Mouse (Mus musculus): ENCODE measurements around the gene Arhgef15. TPM values are rescaled to one million over a fixed set of nuclear protein-coding genes. Genes with fewer than 3 reads are reported as not detected.

The Arhgef15 gene
- polyA plus RNA-seq, 1 experiment from 2014 or later, result 12.8 TPM

GRCm38 (mm10) chr11:68911531-68912177 lies 45.6 kb downstream of the Arhgef15 start:
- Histone ChIP-seq H3K36me3 (ENCODE audit: control insufficient read depth, insufficient read depth) (no peaks in the 10 kb centered on the region; the same call in 1 of the 2 replicates), H3K4me3 (replicated peaks; ENCODE audit: low read length) (no peak overlapping the region), H3K27me3 (replicated peaks; ENCODE audit: control insufficient read depth, insufficient read depth, low read length) (no peaks in the 10 kb centered on the region; the same call in 1 of the 2 replicates), H3K4me2 (ENCODE audit: low read length) (no peak overlapping the region), H3K9ac (replicated peaks; ENCODE audit: low read depth, low read length) (no peak overlapping the region), H3K4me1 (replicated peaks; ENCODE audit: control insufficient read depth, insufficient read depth, low read length) (no peaks in the 10 kb centered on the region), H3K9me3 (ENCODE audit: control insufficient read depth, low read length) (no peaks in the 10 kb centered on the region), H3K27ac (ENCODE audit: low read length) (no peak overlapping the region)
- no peak for ATAC-seq
- 58% methylated on average over 14 of the region's 14 CpGs for WGBS

GRCm38 (mm10) chr11:68908846-68909503 lies 48.3 kb downstream of the Arhgef15 start:
- Histone ChIP-seq H3K36me3 (ENCODE audit: control insufficient read depth, insufficient read depth) (peaks cover 16% of the 10 kb centered on the region), H3K4me2 (ENCODE audit: low read length) (no peak overlapping the region), H3K9me3 (ENCODE audit: control insufficient read depth, low read length) (no peaks in the 10 kb centered on the region), H3K27ac (ENCODE audit: low read length) (no peak overlapping the region), H3K9ac (replicated peaks; ENCODE audit: low read depth, low read length) (no peak overlapping the region), H3K4me1 (replicated peaks; ENCODE audit: control insufficient read depth, insufficient read depth, low read length) (no peaks in the 10 kb centered on the region), H3K4me3 (replicated peaks; ENCODE audit: low read length) (no peak overlapping the region), H3K27me3 (replicated peaks; ENCODE audit: control insufficient read depth, insufficient read depth, low read length) (no peaks in the 10 kb centered on the region)
- WGBS, result 43% methylated on average over 7 of the region's 7 CpGs
- ATAC-seq, result no peak

GRCm38 (mm10) chr11:68907251-68907650 lies 50.0 kb downstream of the Arhgef15 start:
- WGBS, result 81% methylated on average over 3 of the region's 3 CpGs
- Histone ChIP-seq H3K4me3 (replicated peaks; ENCODE audit: low read length) (no peak overlapping the region), H3K4me1 (replicated peaks; ENCODE audit: control insufficient read depth, insufficient read depth, low read length) (peaks cover 7% of the 10 kb centered on the region), H3K27me3 (replicated peaks; ENCODE audit: control insufficient read depth, insufficient read depth, low read length) (no peaks in the 10 kb centered on the region), H3K9ac (replicated peaks; ENCODE audit: low read depth, low read length) (no peak overlapping the region), H3K4me2 (ENCODE audit: low read length) (no peak overlapping the region), H3K27ac (ENCODE audit: low read length) (no peak overlapping the region), H3K36me3 (ENCODE audit: control insufficient read depth, insufficient read depth) (peaks cover 23% of the 10 kb centered on the region), H3K9me3 (ENCODE audit: control insufficient read depth, low read length) (no peaks in the 10 kb centered on the region)
- ATAC-seq, result no peak

- WGBS, result 65% methylated on average over 4 of the region's 4 CpGs
- no peak for ATAC-seq
- no peak overlapping the region for H3K27ac ChIP-seq (ENCODE audit: low read length)
- H3K9ac ChIP-seq (replicated peaks; ENCODE audit: low read depth, low read length), result no peak overlapping the region
- H3K27me3 ChIP-seq (replicated peaks; ENCODE audit: control insufficient read depth, insufficient read depth, low read length), result no peaks in the 10 kb centered on the region
- H3K36me3 ChIP-seq (ENCODE audit: control insufficient read depth, insufficient read depth), result peaks cover 23% of the 10 kb centered on the region
- H3K4me1 ChIP-seq (replicated peaks; ENCODE audit: control insufficient read depth, insufficient read depth, low read length), result peaks cover 7% of the 10 kb centered on the region
- no peak overlapping the region for H3K4me3 ChIP-seq (replicated peaks; ENCODE audit: low read length)
- no peaks in the 10 kb centered on the region for H3K9me3 ChIP-seq (ENCODE audit: control insufficient read depth, low read length)
- no peak overlapping the region for H3K4me2 ChIP-seq (ENCODE audit: low read length)
Observed at GRCm38 (mm10) chr11:68906461-68906790, 50.9 kb downstream of the Arhgef15 start.

GRCm38 (mm10) chr11:68905665-68906460 lies 51.4 kb downstream of the Arhgef15 start:
- WGBS, result 86% methylated on average over 9 of the region's 9 CpGs
- no peaks in the 10 kb centered on the region for H3K27me3 ChIP-seq (replicated peaks; ENCODE audit: control insufficient read depth, insufficient read depth, low read length)
- peaks cover 23% of the 10 kb centered on the region for H3K36me3 ChIP-seq (ENCODE audit: control insufficient read depth, insufficient read depth)
- no peak overlapping the region for H3K4me3 ChIP-seq (replicated peaks; ENCODE audit: low read length)
- no peak for ATAC-seq
- no peak overlapping the region for H3K27ac ChIP-seq (ENCODE audit: low read length)
- H3K4me1 ChIP-seq (replicated peaks; ENCODE audit: control insufficient read depth, insufficient read depth, low read length), result peaks cover 10% of the 10 kb centered on the region
- H3K9ac ChIP-seq (replicated peaks; ENCODE audit: low read depth, low read length), result no peak overlapping the region
- no peaks in the 10 kb centered on the region for H3K9me3 ChIP-seq (ENCODE audit: control insufficient read depth, low read length)
- H3K4me2 ChIP-seq (ENCODE audit: low read length), result no peak overlapping the region

- no peak overlapping the region for H3K4me2 ChIP-seq (ENCODE audit: low read length)
- peaks cover 11% of the 10 kb centered on the region for H3K4me1 ChIP-seq (replicated peaks; ENCODE audit: control insufficient read depth, insufficient read depth, low read length)
- H3K9ac ChIP-seq (replicated peaks; ENCODE audit: low read depth, low read length), result no peak overlapping the region
- WGBS, result 90% methylated on average over 3 of the region's 3 CpGs
- H3K4me3 ChIP-seq (replicated peaks; ENCODE audit: low read length), result no peak overlapping the region
- no peaks in the 10 kb centered on the region for H3K27me3 ChIP-seq (replicated peaks; ENCODE audit: control insufficient read depth, insufficient read depth, low read length)
- H3K27ac ChIP-seq (ENCODE audit: low read length), result no peak overlapping the region
- peaks cover 23% of the 10 kb centered on the region for H3K36me3 ChIP-seq (ENCODE audit: control insufficient read depth, insufficient read depth)
- ATAC-seq, result no peak
- H3K9me3 ChIP-seq (ENCODE audit: control insufficient read depth, low read length), result no peaks in the 10 kb centered on the region
Observed at GRCm38 (mm10) chr11:68905138-68905531, 52.1 kb downstream of the Arhgef15 start.

GRCm38 (mm10) chr11:68904375-68905137 lies 52.7 kb downstream of the Arhgef15 start:
- Histone ChIP-seq H3K27ac (ENCODE audit: low read length) (no peak overlapping the region), H3K4me2 (ENCODE audit: low read length) (no peak overlapping the region), H3K4me1 (replicated peaks; ENCODE audit: control insufficient read depth, insufficient read depth, low read length) (peaks cover 11% of the 10 kb centered on the region), H3K4me3 (replicated peaks; ENCODE audit: low read length) (no peak overlapping the region), H3K9me3 (ENCODE audit: control insufficient read depth, low read length) (no peaks in the 10 kb centered on the region), H3K36me3 (ENCODE audit: control insufficient read depth, insufficient read depth) (peaks cover 23% of the 10 kb centered on the region), H3K27me3 (replicated peaks; ENCODE audit: control insufficient read depth, insufficient read depth, low read length) (no peaks in the 10 kb centered on the region), H3K9ac (replicated peaks; ENCODE audit: low read depth, low read length) (no peak overlapping the region)
- ATAC-seq, result no peak
- 81% methylated on average over 8 of the region's 8 CpGs for WGBS

GRCm38 (mm10) chr11:68903775-68904174 lies 53.5 kb downstream of the Arhgef15 start:
- Histone ChIP-seq H3K27me3 (replicated peaks; ENCODE audit: control insufficient read depth, insufficient read depth, low read length) (no peaks in the 10 kb centered on the region), H3K9ac (replicated peaks; ENCODE audit: low read depth, low read length) (no peak overlapping the region), H3K36me3 (ENCODE audit: control insufficient read depth, insufficient read depth) (peaks cover 23% of the 10 kb centered on the region), H3K4me3 (replicated peaks; ENCODE audit: low read length) (no peak overlapping the region), H3K9me3 (ENCODE audit: control insufficient read depth, low read length) (no peaks in the 10 kb centered on the region), H3K4me1 (replicated peaks; ENCODE audit: control insufficient read depth, insufficient read depth, low read length) (peaks cover 11% of the 10 kb centered on the region), H3K27ac (ENCODE audit: low read length) (no peak overlapping the region), H3K4me2 (ENCODE audit: low read length) (no peak overlapping the region)
- WGBS, result 94% methylated on average over 2 of the region's 2 CpGs
- ATAC-seq, result no peak

GRCm38 (mm10) chr11:68902823-68903222 lies 54.5 kb downstream of the Arhgef15 start:
- Histone ChIP-seq H3K4me3 (replicated peaks; ENCODE audit: low read length) (no peak overlapping the region; the same call in 1 of the 2 replicates), H3K36me3 (ENCODE audit: control insufficient read depth, insufficient read depth) (peaks cover 23% of the 10 kb centered on the region), H3K9ac (replicated peaks; ENCODE audit: low read depth, low read length) (no peak overlapping the region), H3K4me1 (replicated peaks; ENCODE audit: control insufficient read depth, insufficient read depth, low read length) (peaks cover 11% of the 10 kb centered on the region), H3K9me3 (ENCODE audit: control insufficient read depth, low read length) (no peaks in the 10 kb centered on the region), H3K4me2 (ENCODE audit: low read length) (peak overlapping the region; percentile 69), H3K27me3 (replicated peaks; ENCODE audit: control insufficient read depth, insufficient read depth, low read length) (no peaks in the 10 kb centered on the region), H3K27ac (ENCODE audit: low read length) (no peak overlapping the region)
- no peak for ATAC-seq
- WGBS, result 88% methylated on average over 5 of the region's 5 CpGs
